ENCODE assay signal across 13 mouse cellular contexts in the genomic region with DNA sequence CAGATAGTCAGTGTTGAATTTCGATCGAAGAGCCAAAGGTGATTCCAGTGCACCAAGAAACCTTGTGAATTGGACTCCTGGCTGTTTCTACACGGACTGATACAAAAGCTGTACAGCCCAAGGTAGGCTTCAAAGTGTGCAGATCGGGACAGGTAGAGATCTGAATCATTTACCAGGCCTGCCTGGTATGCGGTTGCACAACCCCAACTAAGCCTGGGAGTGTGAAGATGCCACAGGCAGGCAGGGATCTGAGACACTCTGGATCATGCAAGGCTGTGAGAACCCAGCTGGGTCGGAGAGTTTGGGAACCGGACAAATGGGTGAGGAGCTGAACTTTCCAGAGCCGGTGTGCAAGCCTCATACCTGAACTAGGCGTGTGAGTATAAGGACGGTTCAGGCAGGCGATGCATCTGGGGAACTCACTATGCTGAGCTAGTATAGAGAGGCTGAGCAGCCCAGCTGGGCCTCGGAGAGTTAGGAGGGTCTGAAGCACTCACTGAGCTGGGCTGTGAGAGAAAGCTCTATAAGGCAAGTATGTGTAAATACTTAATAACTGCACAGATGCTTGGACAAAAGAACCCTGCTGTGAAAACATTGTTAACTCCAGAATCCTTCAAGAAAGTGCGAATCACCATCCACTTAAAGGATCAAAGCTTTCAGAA.
"Had no signal": no experiment of that assay in that cellular context is flagged by ENCODE, and none has a peak within 500 bp of the region (broad histone marks: within the 10 kb centered on the region; RNA-seq: fewer than 3 reads in every experiment).

No protein-coding gene starts in this region.

- H3K9me3 ChIP-seq: limb, embryonic 10.5 days; liver, embryonic 12.5 days; midbrain, embryonic 12.5 days; neural tube, embryonic 13.5 days had no signal

- DNase-seq: kidney, adult 8-10 months; kidney, postnatal 25 days; lung, postnatal 10 days; right cerebral cortex, adult 18-20 months; right cerebral cortex, postnatal 25 days; thymus, postnatal 4 days had no signal

- H3K27me3 ChIP-seq: liver, embryonic 12.5 days; midbrain, embryonic 12.5 days; neural tube, embryonic 13.5 days had no signal

- ATAC-seq: liver, embryonic 12.5 days; midbrain, embryonic 16.5 days had no signal

- H3K4me2 ChIP-seq: liver, embryonic 12.5 days; midbrain, embryonic 12.5 days; neural tube, embryonic 13.5 days had no signal

- H3K27ac ChIP-seq: left cerebral cortex, adult 2 months; limb, embryonic 10.5 days; liver, embryonic 12.5 days; midbrain, embryonic 12.5 days; neural tube, embryonic 13.5 days; stomach, postnatal 0 days had no signal

- H3K4me3 ChIP-seq: left cerebral cortex, adult 2 months; limb, embryonic 10.5 days; liver, embryonic 12.5 days; midbrain, embryonic 12.5 days; neural tube, embryonic 13.5 days had no signal

- H3K4me1 ChIP-seq: limb, embryonic 10.5 days; liver, embryonic 12.5 days; midbrain, embryonic 12.5 days; neural tube, embryonic 13.5 days had no signal

- H3K9ac ChIP-seq: liver, embryonic 12.5 days; midbrain, embryonic 12.5 days; neural tube, embryonic 13.5 days had no signal

- H3K36me3 ChIP-seq: limb, embryonic 10.5 days; liver, embryonic 12.5 days; midbrain, embryonic 12.5 days; neural tube, embryonic 13.5 days had no signal
